Mouse (Mus musculus): Measurements from ENCODE around the gene Mrpl53.

DNA sequence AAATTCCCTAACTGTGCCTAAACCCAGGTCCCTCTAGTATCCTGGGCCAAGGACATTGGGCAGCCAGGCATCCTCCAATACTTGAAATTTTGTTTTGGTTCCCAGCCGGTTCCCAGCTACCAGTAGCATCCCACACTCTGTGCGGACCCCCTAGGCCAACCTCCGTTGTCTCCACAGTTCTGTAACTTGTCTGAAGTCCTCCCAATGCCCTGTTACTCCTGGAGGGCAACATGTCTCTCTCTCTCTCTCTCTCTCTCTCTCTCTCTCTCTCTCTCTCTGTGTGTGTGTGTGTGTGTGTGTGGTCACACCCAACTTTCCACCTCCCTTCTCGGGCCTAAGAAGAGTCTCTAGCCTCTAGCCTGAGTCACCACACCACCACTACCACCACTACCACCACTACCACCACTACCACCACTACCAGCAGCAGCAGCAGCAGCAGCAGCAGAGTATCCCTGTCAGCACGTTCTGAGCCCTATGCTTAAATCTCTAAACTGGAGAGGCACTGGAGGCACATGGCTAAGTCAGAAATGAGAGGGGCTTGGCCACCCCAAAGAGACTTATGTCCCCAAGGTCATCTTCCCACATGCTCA is 27.5 kb downstream of the Mrpl53 start:
- TF ChIP-seq CTCF (IDR thresholded peaks at IDR 0.05; ENCODE audit: extremely low read depth, insufficient read depth, insufficient read length, insufficient replicate concordance) = no peak
- no peak for TF ChIP-seq POLR2A (IDR thresholded peaks at IDR 0.05; ENCODE audit: low read depth, low read length)

Measured in spleen, adult 2 months (tissue).